Mouse (Mus musculus): ENCODE measurements at regions not wholly inside any gene's neighbourhood (a gene's known extent, or its start where the extent isn't known, plus 50 kb on each side); places are given as distances from the start of the nearest gene placed in this dataset.
A peak's percentile ranks its signal among the peaks of the same experiment; 100 is the strongest.

DNA sequence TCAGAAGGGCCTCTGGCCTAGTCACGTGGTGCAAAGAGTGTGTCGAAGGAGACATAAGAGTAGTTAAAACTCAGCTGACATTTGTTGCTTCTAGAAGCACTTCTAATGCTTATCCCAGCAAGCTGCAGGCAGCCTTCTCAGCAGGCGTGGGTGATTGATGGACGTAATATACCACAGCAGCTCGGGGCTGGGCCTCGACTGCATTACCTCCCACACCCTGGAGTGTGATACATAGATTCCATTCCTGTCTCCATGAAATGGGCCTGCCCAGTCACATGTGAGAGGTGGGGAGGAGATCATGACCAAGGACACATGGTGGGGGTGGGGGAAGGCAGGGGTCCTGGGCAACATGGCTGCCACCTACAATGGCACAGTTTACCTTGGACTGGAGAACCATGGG lies 121.3 kb downstream of the Fam43a start:
- ATAC-seq (ENCODE audit: low read depth): peak; percentile 56; the same call in 1 of the 2 replicates
- WGBS: 32% methylated on average over 6 of the region's 6 CpGs
- no peaks in the 10 kb centered on the region for H3K27me3 ChIP-seq
- H3K27ac ChIP-seq (replicated peaks): no peak overlapping the region
- H3K4me2 ChIP-seq: no peak overlapping the region
- H3K4me3 ChIP-seq: no peak overlapping the region
- H3K9ac ChIP-seq: no peak overlapping the region
- H3K4me1 ChIP-seq (replicated peaks): peaks cover 7% of the 10 kb centered on the region
- H3K9me3 ChIP-seq: no peaks in the 10 kb centered on the region
- H3K36me3 ChIP-seq: no peaks in the 10 kb centered on the region

DNA sequence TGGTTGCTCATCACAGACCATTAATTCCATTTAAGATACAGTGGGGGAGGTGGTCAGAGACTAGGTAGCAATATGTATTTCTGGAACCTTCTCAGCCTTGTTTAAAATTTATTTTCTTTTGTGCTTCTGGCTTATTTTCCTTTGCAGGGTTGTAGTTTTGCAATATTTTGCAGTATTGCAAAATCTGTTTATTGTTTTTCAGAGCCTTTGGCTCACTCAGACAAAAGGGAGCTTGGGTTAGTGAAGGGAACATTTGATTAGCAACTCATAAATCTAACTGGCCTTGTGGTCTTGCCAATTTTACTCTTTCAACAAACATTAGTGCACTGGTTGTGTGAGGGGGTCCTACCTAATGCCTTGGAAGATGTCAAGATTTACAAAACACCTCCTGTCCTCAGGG lies 121.7 kb downstream of the Fam43a start:
- ATAC-seq (ENCODE audit: low read depth): no peak
- Histone ChIP-seq H3K4me3 (no peak overlapping the region), H3K9ac (no peak overlapping the region)

DNA sequence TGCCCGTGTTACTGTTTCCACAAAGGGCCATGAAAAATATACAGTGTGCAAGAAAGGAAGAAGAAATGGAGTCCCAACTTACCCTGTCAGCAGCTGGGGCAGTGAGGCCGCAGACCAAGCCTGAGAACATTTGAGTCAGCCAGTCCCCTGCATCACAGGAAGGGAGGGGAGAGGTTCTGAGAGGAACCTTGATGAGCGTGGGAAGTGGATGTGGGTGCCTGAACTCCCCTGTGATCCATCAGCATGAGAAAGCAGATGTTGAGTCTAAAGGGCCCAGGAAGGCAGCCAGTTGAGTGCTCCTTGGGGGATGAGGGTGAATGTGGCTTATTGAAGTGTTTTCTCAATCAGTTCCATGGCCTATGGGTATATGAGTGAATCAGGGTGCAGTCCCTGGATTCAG lies 122.8 kb downstream of the Fam43a start:
- Histone ChIP-seq H3K4me2 (no peak overlapping the region), H3K36me3 (no peaks in the 10 kb centered on the region), H3K4me3 (no peak overlapping the region), H3K9ac (no peak overlapping the region), H3K27ac (replicated peaks) (no peak overlapping the region), H3K27me3 (no peaks in the 10 kb centered on the region), H3K4me1 (replicated peaks) (peaks cover 7% of the 10 kb centered on the region), H3K9me3 (0 out of 2 replicates have a peak, but pooled peaks cover 8% of the 10 kb centered on the region)
- no peak for ATAC-seq (ENCODE audit: low read depth)
- 85% methylated on average over 3 of the region's 3 CpGs for WGBS

More for the DNA sequence above, 121.7 kb downstream of the Fam43a start:
- Histone ChIP-seq H3K27me3 (no peaks in the 10 kb centered on the region), H3K4me2 (no peak overlapping the region), H3K4me1 (replicated peaks) (peaks cover 7% of the 10 kb centered on the region), H3K27ac (replicated peaks) (no peak overlapping the region), H3K36me3 (no peaks in the 10 kb centered on the region), H3K9me3 (no peaks in the 10 kb centered on the region)

DNA sequence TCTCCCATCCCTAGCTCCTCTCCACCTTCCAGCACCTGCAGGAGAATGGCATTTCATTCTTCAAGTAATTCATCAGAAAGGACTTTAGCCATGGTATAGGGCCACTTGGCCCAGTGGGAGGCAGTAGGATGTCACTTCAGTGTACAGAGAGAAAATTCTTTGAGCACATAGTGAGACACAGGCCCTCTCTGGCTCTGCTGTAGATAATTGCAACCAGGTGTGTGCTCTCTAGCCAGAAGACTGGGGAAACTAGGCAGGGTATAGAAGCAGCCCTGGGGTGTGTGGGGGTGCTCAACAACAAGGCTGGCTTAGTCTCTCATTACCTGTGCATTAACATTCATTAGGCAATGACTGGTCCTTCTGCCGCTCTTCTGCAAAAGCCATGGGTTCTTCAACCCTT lies 125.1 kb downstream of the Fam43a start:
- Histone ChIP-seq H3K27me3 (no peaks in the 10 kb centered on the region), H3K4me3 (no peak overlapping the region), H3K4me1 (replicated peaks) (peaks cover 7% of the 10 kb centered on the region), H3K9me3 (0 out of 2 replicates have a peak, but pooled peaks cover 8% of the 10 kb centered on the region), H3K4me2 (no peak overlapping the region), H3K9ac (no peak overlapping the region), H3K36me3 (no peaks in the 10 kb centered on the region), H3K27ac (replicated peaks) (no peak overlapping the region)
- 87% methylated on average over 1 of the region's 1 CpGs for WGBS
- ATAC-seq (ENCODE audit: low read depth): no peak

DNA sequence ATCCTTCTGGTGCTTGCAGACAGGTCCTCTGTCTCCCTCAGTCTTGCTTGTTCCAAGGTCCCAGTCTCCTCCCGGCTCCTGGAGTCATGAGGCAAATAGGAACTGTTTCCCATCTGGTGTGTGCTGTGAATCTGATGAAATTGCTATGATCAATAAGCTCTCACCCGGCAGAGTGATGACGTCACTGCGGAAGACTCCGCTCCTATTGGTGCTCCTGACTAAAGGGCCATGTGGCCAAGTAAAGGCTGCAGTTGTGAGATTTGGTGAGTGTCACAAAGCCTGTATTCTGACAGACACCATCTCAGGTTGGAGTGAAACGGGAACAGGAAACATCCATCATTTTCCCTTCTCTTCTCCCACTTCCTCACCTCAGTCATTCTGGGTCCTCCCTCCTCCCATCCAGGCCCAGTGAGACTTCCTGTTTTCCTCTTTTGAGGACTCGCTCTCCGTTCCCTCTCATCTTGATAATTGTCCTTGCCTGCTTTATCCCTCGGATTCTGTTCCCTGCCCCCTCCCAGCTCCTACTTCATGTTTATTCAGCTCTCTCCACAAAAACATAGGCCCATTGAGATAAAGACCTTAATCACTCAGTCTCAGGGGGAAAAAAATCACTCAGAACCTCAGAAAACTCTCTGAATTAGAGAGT lies 133.4 kb downstream of the Fam43a start:
- 66% methylated on average over 9 of the region's 9 CpGs for WGBS
- no peak for ATAC-seq (ENCODE audit: low read depth)
- no peaks in the 10 kb centered on the region for H3K27me3 ChIP-seq

DNA sequence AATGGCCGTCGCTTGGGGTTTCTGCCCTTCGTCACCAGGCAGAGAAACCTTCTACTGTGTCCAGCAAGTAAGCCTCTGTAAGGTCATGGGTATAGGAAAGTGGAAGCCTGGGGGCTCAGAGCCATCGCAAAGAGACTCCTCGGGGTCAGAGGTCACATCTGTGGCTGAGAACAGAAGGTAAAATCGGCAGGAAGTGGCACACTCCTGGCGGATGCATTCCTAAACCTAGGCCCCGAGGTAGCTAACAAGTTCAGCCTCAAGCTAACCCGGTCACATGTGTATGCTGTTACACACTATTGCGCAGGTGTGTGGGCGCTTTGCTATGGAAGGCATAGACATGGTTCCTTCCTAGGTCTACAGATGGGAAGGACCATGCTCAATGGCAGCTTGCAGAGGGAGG lies 134.0 kb downstream of the Fam43a start:
- 80% methylated on average over 11 of the region's 11 CpGs for WGBS

More for the DNA sequence above, 133.4 kb downstream of the Fam43a start:
- no peaks in the 10 kb centered on the region for H3K9me3 ChIP-seq
- no peak overlapping the region for H3K27ac ChIP-seq (replicated peaks)
- H3K4me1 ChIP-seq (replicated peaks): peaks cover 7% of the 10 kb centered on the region; the same call in 1 of the 2 replicates
- no peak overlapping the region for H3K4me2 ChIP-seq
- no peak overlapping the region for H3K4me3 ChIP-seq
- no peaks in the 10 kb centered on the region for H3K36me3 ChIP-seq
- H3K9ac ChIP-seq: no peak overlapping the region

DNA sequence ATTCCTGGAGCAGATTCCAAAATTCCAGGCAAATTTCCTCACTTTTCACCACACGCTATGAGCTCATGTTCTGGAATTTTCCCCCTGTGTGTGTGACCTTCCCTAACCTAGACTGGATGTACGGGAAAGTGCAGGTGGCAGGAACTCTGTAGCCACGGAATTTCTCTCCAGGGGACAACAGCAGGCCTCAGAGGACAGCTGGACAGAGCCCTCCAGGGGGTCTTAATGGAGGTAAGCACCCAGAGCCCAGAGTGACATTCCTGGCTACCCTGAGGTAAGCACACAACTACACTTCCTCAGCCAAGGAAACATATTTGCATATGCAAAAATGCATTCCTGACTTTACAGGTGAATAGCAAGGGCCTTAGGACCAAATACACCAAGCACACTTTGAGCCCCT lies 135.8 kb downstream of the Fam43a start:
- Histone ChIP-seq H3K4me1 (replicated peaks) (peaks cover 18% of the 10 kb centered on the region), H3K9me3 (no peaks in the 10 kb centered on the region), H3K4me2 (no peak overlapping the region), H3K27ac (replicated peaks) (no peak overlapping the region), H3K27me3 (no peaks in the 10 kb centered on the region), H3K4me3 (no peak overlapping the region), H3K9ac (no peak overlapping the region), H3K36me3 (no peaks in the 10 kb centered on the region)
- WGBS: 48% methylated on average over 3 of the region's 3 CpGs
- ATAC-seq (ENCODE audit: low read depth): no peak

More for the DNA sequence above, 134.0 kb downstream of the Fam43a start:
- no peak overlapping the region for H3K4me2 ChIP-seq
- peaks cover 12% of the 10 kb centered on the region for H3K4me1 ChIP-seq (replicated peaks)
- H3K9ac ChIP-seq: no peak overlapping the region
- H3K27ac ChIP-seq (replicated peaks): no peak overlapping the region
- H3K9me3 ChIP-seq: no peaks in the 10 kb centered on the region
- H3K36me3 ChIP-seq: no peaks in the 10 kb centered on the region
- ATAC-seq (ENCODE audit: low read depth): no peak
- H3K4me3 ChIP-seq: no peak overlapping the region
- H3K27me3 ChIP-seq: no peaks in the 10 kb centered on the region

DNA sequence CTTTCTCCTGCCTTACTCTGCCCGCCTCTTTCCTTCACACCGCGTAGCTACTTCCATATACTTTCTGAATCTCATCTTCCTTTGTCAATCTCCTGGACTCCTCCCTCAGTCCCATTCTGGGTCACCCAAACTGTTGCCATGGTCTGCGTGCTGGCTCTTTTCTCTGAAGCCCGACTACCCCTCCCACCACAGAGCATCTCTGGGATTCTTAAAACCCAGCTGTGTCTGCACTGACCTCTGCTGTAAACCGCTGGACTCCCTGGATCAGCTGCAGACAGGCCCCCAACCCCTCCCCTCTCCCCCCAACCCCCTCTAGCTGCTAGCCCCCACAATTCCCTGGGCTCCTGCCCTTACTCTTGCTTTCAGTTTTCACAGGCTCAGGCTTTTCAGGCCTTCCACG lies 136.4 kb downstream of the Fam43a start:
- no peak for ATAC-seq (ENCODE audit: low read depth)
- peaks cover 18% of the 10 kb centered on the region for H3K4me1 ChIP-seq (replicated peaks)
- H3K27ac ChIP-seq (replicated peaks): no peak overlapping the region
- H3K27me3 ChIP-seq: no peaks in the 10 kb centered on the region
- WGBS: 33% methylated on average over 7 of the region's 7 CpGs
- no peak overlapping the region for H3K4me2 ChIP-seq
- H3K9me3 ChIP-seq: no peaks in the 10 kb centered on the region
- no peaks in the 10 kb centered on the region for H3K36me3 ChIP-seq
- H3K4me3 ChIP-seq: no peak overlapping the region
- no peak overlapping the region for H3K9ac ChIP-seq

DNA sequence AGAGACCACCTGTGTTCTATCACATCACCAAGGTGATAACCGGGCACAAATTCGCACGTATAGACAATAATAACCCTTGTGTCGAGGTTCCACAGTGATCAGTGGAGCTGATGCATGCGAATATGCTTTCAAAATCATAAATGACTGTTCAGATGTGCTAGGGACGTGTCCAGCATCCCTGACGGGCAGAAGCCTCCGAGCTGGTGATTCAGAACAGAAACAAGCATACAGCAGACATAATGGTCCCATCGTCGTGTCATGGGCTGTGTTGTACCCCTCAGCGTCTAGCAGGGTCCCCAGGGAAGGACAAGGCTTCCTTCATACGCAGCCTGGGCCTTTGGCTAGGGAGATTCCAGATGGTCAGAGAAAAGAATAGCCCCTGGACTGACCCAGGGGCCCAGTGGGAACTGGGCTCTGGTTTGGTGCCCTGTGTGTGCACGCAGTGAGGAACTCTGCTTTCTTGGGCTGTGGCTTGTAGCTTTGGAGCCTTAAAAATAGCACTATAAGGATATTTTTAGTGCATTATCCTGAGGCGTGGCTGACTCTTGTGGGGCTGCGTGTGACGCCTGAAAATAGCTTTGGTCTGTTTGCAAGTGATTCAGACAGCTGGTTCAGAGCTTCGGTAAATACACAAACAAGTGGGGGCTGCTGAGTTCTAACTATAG lies 137.3 kb downstream of the Fam43a start:
- Histone ChIP-seq H3K27me3 (no peaks in the 10 kb centered on the region), H3K36me3 (no peaks in the 10 kb centered on the region), H3K4me2 (no peak overlapping the region), H3K4me3 (no peak overlapping the region), H3K9ac (no peak overlapping the region), H3K27ac (replicated peaks) (no peak overlapping the region; the same call in 1 of the 2 replicates), H3K9me3 (no peaks in the 10 kb centered on the region), H3K4me1 (replicated peaks) (peaks cover 18% of the 10 kb centered on the region)
- 62% methylated on average over 17 of the region's 17 CpGs for WGBS
- ATAC-seq (ENCODE audit: low read depth): no peak

DNA sequence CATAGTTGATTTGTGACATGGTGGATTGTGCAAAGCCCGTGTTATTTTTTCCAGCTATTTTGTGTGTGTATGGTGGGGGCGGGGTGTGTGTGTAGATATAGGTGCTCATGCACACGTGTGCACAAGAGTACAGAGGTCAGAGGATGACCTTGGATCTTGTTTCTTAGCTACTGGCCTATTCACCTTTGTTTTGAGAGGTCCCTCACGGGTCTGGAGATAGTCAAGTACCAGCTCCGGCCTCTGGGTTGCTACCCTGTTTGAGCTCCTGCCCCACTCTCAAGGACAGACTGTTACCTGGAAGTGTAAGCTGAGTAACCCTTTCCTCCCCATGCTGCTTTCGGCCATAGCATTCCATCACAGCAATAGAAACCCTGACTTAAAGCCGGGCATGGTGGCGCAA lies 138.0 kb downstream of the Fam43a start:
- WGBS: 87% methylated on average over 8 of the region's 8 CpGs
- Histone ChIP-seq H3K4me3 (no peak overlapping the region), H3K9me3 (no peaks in the 10 kb centered on the region), H3K27ac (replicated peaks) (no peak overlapping the region), H3K9ac (no peak overlapping the region), H3K4me1 (replicated peaks) (peaks cover 18% of the 10 kb centered on the region), H3K27me3 (no peaks in the 10 kb centered on the region), H3K36me3 (no peaks in the 10 kb centered on the region), H3K4me2 (no peak overlapping the region)
- no peak for ATAC-seq (ENCODE audit: low read depth)

DNA sequence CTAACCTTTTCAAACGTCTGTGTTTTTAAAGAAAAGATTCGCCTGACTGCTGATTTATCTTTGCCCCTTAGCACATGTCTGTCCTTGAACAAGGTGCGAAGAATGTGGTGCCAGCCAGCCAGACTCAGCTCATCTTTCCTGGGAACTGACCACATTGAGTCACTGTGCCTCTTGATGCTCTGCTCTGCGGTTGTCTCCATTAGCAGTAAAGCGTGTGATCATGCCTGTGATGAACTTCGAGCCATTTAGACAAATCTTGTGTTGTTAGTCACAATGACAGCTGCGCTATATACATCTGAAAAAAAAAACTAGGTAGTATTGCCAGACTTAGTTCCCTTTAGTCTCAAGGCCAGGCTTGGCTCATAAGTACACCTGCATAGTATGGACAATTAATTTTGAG lies 140.1 kb downstream of the Fam43a start:
- Histone ChIP-seq H3K9me3 (no peaks in the 10 kb centered on the region), H3K4me1 (replicated peaks) (peaks cover 18% of the 10 kb centered on the region), H3K36me3 (no peaks in the 10 kb centered on the region), H3K4me3 (no peak overlapping the region), H3K4me2 (no peak overlapping the region), H3K27me3 (no peaks in the 10 kb centered on the region), H3K27ac (replicated peaks) (no peak overlapping the region), H3K9ac (no peak overlapping the region)
- 79% methylated on average over 7 of the region's 7 CpGs for WGBS
- no peak for ATAC-seq (ENCODE audit: low read depth)

DNA sequence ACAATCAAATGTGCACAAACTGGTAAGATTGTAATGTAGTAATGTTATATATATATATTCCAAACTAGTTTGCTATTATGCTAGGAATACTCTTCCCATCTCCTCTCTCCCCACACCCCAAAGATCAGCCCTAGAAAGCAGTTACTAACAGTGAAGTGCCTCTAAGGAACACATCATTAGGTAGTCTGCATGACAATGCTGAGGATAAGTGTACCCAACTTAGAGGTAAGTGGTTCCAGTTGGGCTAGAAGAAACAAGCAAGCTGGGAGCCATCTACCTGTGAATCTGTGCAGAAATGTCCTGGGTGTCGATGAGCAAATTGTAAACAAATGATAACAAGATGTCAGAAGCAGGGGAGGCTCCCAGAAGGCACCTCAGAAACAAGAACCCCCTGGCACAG lies 141.7 kb downstream of the Fam43a start:
- H3K4me2 ChIP-seq: no peak overlapping the region
- H3K27me3 ChIP-seq: no peaks in the 10 kb centered on the region
- no peak overlapping the region for H3K9ac ChIP-seq
- H3K4me3 ChIP-seq: no peak overlapping the region
- ATAC-seq (ENCODE audit: low read depth): no peak
- H3K9me3 ChIP-seq: no peaks in the 10 kb centered on the region
- 87% methylated on average over 1 of the region's 1 CpGs for WGBS
- no peaks in the 10 kb centered on the region for H3K36me3 ChIP-seq
- H3K27ac ChIP-seq (replicated peaks): no peak overlapping the region
- peaks cover 32% of the 10 kb centered on the region for H3K4me1 ChIP-seq (replicated peaks)

DNA sequence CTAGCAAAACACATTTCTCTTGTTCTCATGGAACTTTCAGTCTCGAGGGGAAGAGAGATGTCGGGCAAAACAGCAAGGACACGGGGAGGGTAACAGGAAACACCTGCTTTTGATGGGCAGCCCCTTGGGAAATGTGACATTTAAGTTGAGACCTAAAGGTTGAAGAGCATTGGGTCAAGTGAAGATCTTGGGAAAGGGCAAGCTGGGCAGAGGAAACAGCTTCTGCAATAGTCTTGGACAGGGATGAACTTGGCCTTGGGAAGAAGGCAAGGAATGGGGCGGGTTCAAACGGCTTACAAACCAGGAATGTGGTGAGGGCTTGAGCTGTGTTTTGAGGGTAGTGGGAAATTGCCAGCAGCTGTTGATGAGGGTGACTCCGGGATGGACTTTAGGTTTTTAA lies 143.0 kb downstream of the Fam43a start:
- H3K9me3 ChIP-seq: no peaks in the 10 kb centered on the region
- H3K36me3 ChIP-seq: no peaks in the 10 kb centered on the region
- no peak overlapping the region for H3K4me3 ChIP-seq
- ATAC-seq (ENCODE audit: low read depth): no peak
- H3K4me1 ChIP-seq (replicated peaks): peaks cover 29% of the 10 kb centered on the region
- 82% methylated on average over 6 of the region's 6 CpGs for WGBS
- H3K27me3 ChIP-seq: no peaks in the 10 kb centered on the region
- no peak overlapping the region for H3K4me2 ChIP-seq
- H3K27ac ChIP-seq (replicated peaks): no peak overlapping the region
- H3K9ac ChIP-seq: no peak overlapping the region
